Mouse (Mus musculus) megakaryocyte, adult 5-6 weeks (primary cell): ENCODE data around the gene Crybg1. TPM values are rescaled to one million over a fixed set of nuclear protein-coding genes. Genes with fewer than 3 reads are reported as not detected.
A peak's percentile ranks its signal among the peaks of the same experiment; 100 is the strongest.

Source experiments
- ATAC-seq: 2 replicates; pipeline ENCODE4 v1.8.0; 2016; ENCODE audit warnings: mild to moderate bottlenecking, inconsistent platforms; ENCODE audit not compliant: poor library complexity, severe bottlenecking
- total RNA-seq, 2 experiments: library from RNA; stranded (forward) in 1 of 2; stranded (reverse) in 1 of 2; fragments of 153-499, 151-499 nt in 1 of 2; fragments of 221-1000, 200-1000 nt in 1 of 2; gene quantifications; 2 replicates each; pipeline versions ENCODE4 v1.2.3 to v1.2.4; 2015 to 2017

The Crybg1 gene
- total RNA-seq, 2 experiments from 2014 or later, result 16.8 to 21.5 TPM

GRCm38 (mm10) chr10:44011408-44011807 lies 137.2 kb downstream of the Crybg1 start:
- peak; percentile 90 for ATAC-seq

GRCm38 (mm10) chr10:44008808-44009207 lies 139.8 kb downstream of the Crybg1 start:
- ATAC-seq, result no peak

- no peak for ATAC-seq
Measured at GRCm38 (mm10) chr10:44006815-44007214, 141.8 kb downstream of the Crybg1 start.

- no peak for ATAC-seq
Measured at GRCm38 (mm10) chr10:44005677-44006641, 142.7 kb downstream of the Crybg1 start.

- ATAC-seq, result peak; percentile 19
Measured at GRCm38 (mm10) chr10:44004221-44004751, 144.4 kb downstream of the Crybg1 start.

- peak; percentile 83 for ATAC-seq
Measured at GRCm38 (mm10) chr10:44003551-44004151, 145.0 kb downstream of the Crybg1 start.

- no peak for ATAC-seq
Measured at GRCm38 (mm10) chr10:44002995-44003524, 145.6 kb downstream of the Crybg1 start.

GRCm38 (mm10) chr10:44002004-44002940 lies 146.4 kb downstream of the Crybg1 start:
- peak; percentile 41 for ATAC-seq

GRCm38 (mm10) chr10:44000156-44000865 lies 148.3 kb downstream of the Crybg1 start:
- no peak for ATAC-seq

- 0 out of 2 replicates have a peak, but pooled peaks have one; percentile 4 for ATAC-seq
Measured at GRCm38 (mm10) chr10:43998503-43999082, 150.1 kb downstream of the Crybg1 start.

- no peak for ATAC-seq
Measured at GRCm38 (mm10) chr10:43998023-43998422, 150.6 kb downstream of the Crybg1 start.

GRCm38 (mm10) chr10:43997276-43997675 lies 151.4 kb downstream of the Crybg1 start:
- ATAC-seq, result peak; percentile 43

GRCm38 (mm10) chr10:43995858-43996650 lies 152.6 kb downstream of the Crybg1 start:
- ATAC-seq, result peak; percentile 88

GRCm38 (mm10) chr10:43993198-43993597 lies 155.5 kb downstream of the Crybg1 start:
- ATAC-seq, result no peak

- ATAC-seq, result peak; percentile 43
Measured at GRCm38 (mm10) chr10:43992506-43992905, 156.1 kb downstream of the Crybg1 start.

- ATAC-seq, result no peak
Measured at GRCm38 (mm10) chr10:43991268-43991667, 157.4 kb downstream of the Crybg1 start.

- no peak for ATAC-seq
Measured at GRCm38 (mm10) chr10:43983866-43984265, 164.8 kb downstream of the Crybg1 start.

GRCm38 (mm10) chr10:43983241-43983640 lies 165.4 kb downstream of the Crybg1 start:
- no peak for ATAC-seq
